9 mouse cellular contexts compared by ENCODE assay signal in genomic region chr4:134779136-134779934, GRCm38 (mm10). TPM values are rescaled to one million over a fixed set of nuclear protein-coding genes. Genes with fewer than 3 reads are reported as not detected.
DNase-seq lines count a peak whose midpoint lies in the region; ATAC-seq and TF ChIP-seq lines count a peak whose summit lies in the region.
"Had no signal": no experiment of that assay in that cellular context is flagged by ENCODE, and none has a peak within 500 bp of the region (broad histone marks: within the 10 kb centered on the region; RNA-seq: fewer than 3 reads in every experiment).

No protein-coding gene starts in this region.

- no peak overlapping the region for H3K9ac ChIP-seq in forebrain, embryonic 11.5 days (ENCODE audit: low read length)
- H3K9ac ChIP-seq in kidney, postnatal 0 days (ENCODE audit: low read depth, low read length) = no peak overlapping the region
- no peak overlapping the region for H3K9ac ChIP-seq in hindbrain, embryonic 12.5 days
- H3K9ac ChIP-seq: limb, embryonic 12.5 days had no signal

- no peaks in the 10 kb centered on the region for H3K27me3 ChIP-seq in forebrain, embryonic 10.5 days (ENCODE audit: poor library complexity, severe bottlenecking)
- no peaks in the 10 kb centered on the region for H3K27me3 ChIP-seq in forebrain, embryonic 11.5 days (ENCODE audit: control insufficient read depth, insufficient read depth, low read length)
- H3K27me3 ChIP-seq in kidney, postnatal 0 days (ENCODE audit: insufficient read depth, low read length) = no peaks in the 10 kb centered on the region
- H3K27me3 ChIP-seq in megakaryocyte, embryonic 14.5 days (replicated peaks) = peaks cover 20% of the 10 kb centered on the region
- no peaks in the 10 kb centered on the region for H3K27me3 ChIP-seq in hindbrain, embryonic 12.5 days

- no peak for ATAC-seq in forebrain, embryonic 11.5 days (replicated peaks; ENCODE audit: low FRiP score)
- peak; percentile 62; the same call in 1 of the 2 replicates for ATAC-seq in kidney, postnatal 0 days (replicated peaks; ENCODE audit: low FRiP score, low read depth)
- ATAC-seq in hindbrain, embryonic 12.5 days (ENCODE audit: low FRiP score) = no peak

- WGBS in forebrain, embryonic 10.5 days = 44% methylated on average over 14 of the region's 14 CpGs
- 39% methylated on average over 14 of the region's 14 CpGs for WGBS in forebrain, embryonic 11.5 days
- 32% methylated on average over 14 of the region's 14 CpGs for WGBS in kidney, postnatal 0 days
- 28% methylated on average over 14 of the region's 14 CpGs for WGBS in hindbrain, embryonic 12.5 days

- peaks cover 27% of the 10 kb centered on the region for H3K4me1 ChIP-seq in forebrain, embryonic 10.5 days
- H3K4me1 ChIP-seq in forebrain, embryonic 11.5 days (replicated peaks; ENCODE audit: control insufficient read depth, insufficient read depth, low read length) = no peaks in the 10 kb centered on the region
- 0 out of 2 replicates have a peak, but pooled peaks cover 5% of the 10 kb centered on the region for H3K4me1 ChIP-seq in kidney, postnatal 0 days (replicated peaks; ENCODE audit: insufficient read depth, low read length)
- H3K4me1 ChIP-seq in megakaryocyte, embryonic 14.5 days = peaks cover 58% of the 10 kb centered on the region
- peaks cover 17% of the 10 kb centered on the region for H3K4me1 ChIP-seq in hindbrain, embryonic 12.5 days

- H3K27ac ChIP-seq in forebrain, embryonic 10.5 days = peak overlapping the region; percentile 56
- no peak overlapping the region for H3K27ac ChIP-seq in forebrain, embryonic 11.5 days (ENCODE audit: low read depth, low read length)
- peak overlapping the region; percentile 19; the same call in 1 of the 2 replicates for H3K27ac ChIP-seq in kidney, postnatal 0 days
- no peak overlapping the region for H3K27ac ChIP-seq in hindbrain, embryonic 12.5 days
- H3K27ac ChIP-seq: limb, embryonic 12.5 days had no signal

- no peak overlapping the region for H3K4me3 ChIP-seq in forebrain, embryonic 10.5 days
- no peak overlapping the region for H3K4me3 ChIP-seq in forebrain, embryonic 11.5 days (ENCODE audit: low read depth, low read length)
- no peak overlapping the region for H3K4me3 ChIP-seq in kidney, postnatal 0 days (replicated peaks; ENCODE audit: low read depth, low read length)
- H3K4me3 ChIP-seq in megakaryocyte, embryonic 14.5 days (replicated peaks) = peak overlapping the region; percentile 44
- H3K4me3 ChIP-seq in hindbrain, embryonic 12.5 days = no peak overlapping the region
- H3K4me3 ChIP-seq: limb, embryonic 12.5 days had no signal

- H3K36me3 ChIP-seq in forebrain, embryonic 10.5 days (replicated peaks) = no peaks in the 10 kb centered on the region
- no peaks in the 10 kb centered on the region for H3K36me3 ChIP-seq in forebrain, embryonic 11.5 days (ENCODE audit: control insufficient read depth, insufficient read depth, low read length)
- H3K36me3 ChIP-seq in kidney, postnatal 0 days (ENCODE audit: insufficient read depth, low read length) = no peaks in the 10 kb centered on the region
- no peaks in the 10 kb centered on the region for H3K36me3 ChIP-seq in megakaryocyte, embryonic 14.5 days (replicated peaks; ENCODE audit: low read length)
- H3K36me3 ChIP-seq in hindbrain, embryonic 12.5 days = no peaks in the 10 kb centered on the region
- H3K36me3 ChIP-seq: limb, embryonic 12.5 days had no signal

- no peaks in the 10 kb centered on the region for H3K9me3 ChIP-seq in forebrain, embryonic 10.5 days
- no peaks in the 10 kb centered on the region for H3K9me3 ChIP-seq in forebrain, embryonic 11.5 days (ENCODE audit: control insufficient read depth, low read length)
- no peaks in the 10 kb centered on the region for H3K9me3 ChIP-seq in kidney, postnatal 0 days (replicated peaks; ENCODE audit: low read length)
- no peaks in the 10 kb centered on the region for H3K9me3 ChIP-seq in megakaryocyte, embryonic 14.5 days
- H3K9me3 ChIP-seq in hindbrain, embryonic 12.5 days (replicated peaks) = no peaks in the 10 kb centered on the region
- H3K9me3 ChIP-seq: limb, embryonic 12.5 days had no signal

- no peak overlapping the region for H3K4me2 ChIP-seq in forebrain, embryonic 11.5 days (ENCODE audit: low read depth, low read length, severe bottlenecking)
- no peak overlapping the region for H3K4me2 ChIP-seq in kidney, postnatal 0 days (ENCODE audit: low read length)
- H3K4me2 ChIP-seq in hindbrain, embryonic 12.5 days (replicated peaks) = no peak overlapping the region
- H3K4me2 ChIP-seq: limb, embryonic 12.5 days had no signal

- TF ChIP-seq CTCF in kidney, postnatal 0 days (IDR thresholded peaks at IDR 0.05; ENCODE audit: low read depth) = no peak

- no peak for DNase-seq in forebrain, embryonic 10.5 days (ENCODE audit: extremely low spot score, low spot score)
- no peak for DNase-seq in forebrain, embryonic 11.5 days (ENCODE audit: low spot score)
- peak; percentile 38 for DNase-seq in forelimb bud, embryonic 11.5 days (ENCODE audit: low read depth, low spot score)
- DNase-seq in kidney, postnatal 0 days (ENCODE audit: low spot score) = peak; percentile 77
- no peak for DNase-seq in thymus, postnatal 10 days (ENCODE audit: low spot score in 2 of 2)
- DNase-seq in thymus, postnatal 14 days = no peak

RNA-seq across cellular contexts. Expression of gene Ldlrap1, which starts 11.5 kb away (rescaled TPM):
- 9.6 and 11.8 TPM in 2 replicates for polyA plus RNA-seq in forebrain, embryonic 10.5 days (2016; fragmentation: Nextera tagmentation; extraction: Ambion mirVana)
- polyA plus RNA-seq in forebrain, embryonic 11.5 days (2014; fragmentation: Nextera tagmentation; extraction: Ambion mirVana) = 7.4 and 7.9 TPM in 2 replicates
- 21.2 and 21.3 TPM in 2 replicates for polyA plus RNA-seq in kidney, postnatal 0 days (2015; fragmentation: Nextera tagmentation; extraction: Ambion mirVana)
- 11.8 and 17.8 TPM in 2 replicates for polyA plus RNA-seq in megakaryocyte, embryonic 14.5 days (2012; ENCODE audit: insufficient read depth, low replicate concordance)
- 7.8 and 10.4 TPM in 2 replicates for polyA plus RNA-seq in hindbrain, embryonic 12.5 days (2016; fragmentation: Nextera tagmentation; extraction: Ambion mirVana)

Comparison
In these comparisons a context has a peak if more than half of its experiments do, and no peak if none do; other contexts are left out.
1. H3K27ac ChIP-seq: peak in forebrain, embryonic 10.5 days (single experiment) and kidney, postnatal 0 days (single experiment); none in forebrain, embryonic 11.5 days (single experiment) and hindbrain, embryonic 12.5 days (single experiment).
2. DNase-seq: peak in forelimb bud, embryonic 11.5 days (single experiment) and kidney, postnatal 0 days (single experiment); none in forebrain, embryonic 10.5 days (single experiment), forebrain, embryonic 11.5 days (single experiment), thymus, postnatal 10 days (0 of 2) and thymus, postnatal 14 days (single experiment).